Mouse (Mus musculus): Measurements from ENCODE around the gene Nlrp4c.
"Not testable (repeated sequence)": the region's sequence is repeated elsewhere in the genome, so short reads cannot be mapped to it uniquely, and the experiment has no call there.

The Nlrp4c gene

GRCm38 (mm10) chr7:6044861-6045260, at the start of gene Nlrp4c:
TSS of gene Nlrp4c (plus strand) at chr7:6045161.
- no peak for DNase-seq (ENCODE audit: low spot score)

GRCm38 (mm10) chr7:6010910-6011309, 34.1 kb upstream of the Nlrp4c start, which contains the start of gene Vmn1r65:
TSS of gene Vmn1r65 (minus strand) at chr7:6011010.
- DNase-seq (ENCODE audit: low spot score): no peak

DNA sequence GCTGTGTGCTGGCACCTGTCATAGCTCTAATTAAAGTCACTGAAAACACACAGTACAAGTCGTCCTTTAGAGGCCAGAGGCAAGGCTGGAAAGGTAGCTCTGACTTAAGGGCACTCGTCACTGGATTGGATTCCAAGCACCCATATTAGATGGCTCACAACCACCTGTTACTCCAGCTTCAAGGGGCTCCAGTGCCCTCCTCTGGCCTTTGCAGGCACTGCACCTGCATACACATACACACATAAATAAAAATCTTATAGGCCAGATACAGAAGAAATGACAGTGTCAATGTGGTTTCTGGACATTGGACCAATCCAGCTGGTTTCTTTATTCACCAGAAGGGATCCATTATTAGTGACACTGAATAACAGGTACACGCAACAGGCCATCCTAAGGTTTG, 74.5 kb downstream of the Nlrp4c start:
- no peak for DNase-seq (ENCODE audit: low spot score)

DNA sequence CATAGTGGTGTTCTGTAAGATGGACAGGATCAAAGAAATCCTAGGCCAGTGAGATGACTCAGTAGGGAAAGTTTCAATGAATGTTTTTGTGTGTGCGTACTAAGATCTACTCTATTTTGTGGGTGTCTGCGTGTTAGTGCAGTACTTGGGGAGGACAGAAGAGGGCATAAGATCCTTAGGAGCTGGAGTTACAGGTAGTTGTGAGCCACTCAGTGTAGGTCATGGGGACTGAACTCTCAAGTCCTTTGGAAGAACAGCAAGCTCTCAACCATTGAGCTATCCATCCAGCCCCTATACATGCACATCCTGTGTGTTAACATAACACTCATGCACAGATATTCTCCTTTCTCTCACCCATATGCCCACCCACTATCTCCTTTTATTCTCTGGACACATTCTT, 75.1 kb downstream of the Nlrp4c start:
- DNase-seq (ENCODE audit: low spot score): not testable (repeated sequence)

- DNase-seq (ENCODE audit: low spot score): not testable (repeated sequence)
These were observed 76.2 kb downstream of the Nlrp4c start for GRCm38 (mm10) chr7:6121128-6121527.

GRCm38 (mm10) chr7:6126690-6127448, 81.9 kb downstream of the Nlrp4c start:
- DNase-seq (ENCODE audit: low spot score): peak; percentile 63

DNA sequence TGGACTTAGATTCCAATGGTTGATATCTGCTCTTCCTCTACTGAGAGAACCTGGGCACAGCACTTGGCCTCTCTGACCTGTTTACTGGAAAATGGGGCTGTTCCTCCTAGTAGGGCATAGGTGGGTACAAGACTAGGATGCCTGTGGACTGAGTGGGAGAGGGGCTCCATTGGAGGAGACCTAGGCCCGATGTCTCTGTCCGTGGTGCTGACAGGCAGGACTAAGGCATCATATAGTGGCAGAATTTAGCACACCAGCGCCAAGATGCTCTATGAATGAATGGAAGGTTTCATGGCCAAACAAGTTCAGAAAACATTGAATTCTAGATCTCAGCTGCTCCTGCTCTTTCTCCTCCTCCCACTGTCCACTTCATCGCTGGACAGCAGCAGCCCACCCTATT, 85.4 kb downstream of the Nlrp4c start:
- no peak for DNase-seq (ENCODE audit: low spot score)

DNA sequence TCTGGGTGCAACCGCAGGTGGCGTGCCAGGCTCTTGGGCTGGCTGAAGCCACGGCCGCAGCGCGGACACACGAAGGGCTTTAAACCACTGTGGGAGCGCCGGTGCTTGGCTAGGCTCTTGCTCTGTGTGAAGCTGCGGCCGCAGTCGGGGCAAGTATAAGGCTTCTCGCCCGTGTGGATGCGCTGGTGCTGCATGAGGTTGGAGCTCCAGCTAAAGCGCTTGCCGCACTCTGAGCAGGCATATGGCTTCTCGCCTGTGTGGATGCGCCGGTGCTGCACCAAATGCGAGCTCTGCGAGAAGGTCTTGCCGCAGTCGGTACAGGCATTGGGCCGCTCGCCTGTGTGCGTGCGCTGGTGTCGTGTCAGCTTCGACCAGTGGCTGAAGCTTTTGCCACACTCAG, 87.7 kb downstream of the Nlrp4c start:
- DNase-seq (ENCODE audit: low spot score): no peak

GRCm38 (mm10) chr7:6136497-6136896, 91.5 kb downstream of the Nlrp4c start:
- no peak for DNase-seq (ENCODE audit: low spot score)

DNA sequence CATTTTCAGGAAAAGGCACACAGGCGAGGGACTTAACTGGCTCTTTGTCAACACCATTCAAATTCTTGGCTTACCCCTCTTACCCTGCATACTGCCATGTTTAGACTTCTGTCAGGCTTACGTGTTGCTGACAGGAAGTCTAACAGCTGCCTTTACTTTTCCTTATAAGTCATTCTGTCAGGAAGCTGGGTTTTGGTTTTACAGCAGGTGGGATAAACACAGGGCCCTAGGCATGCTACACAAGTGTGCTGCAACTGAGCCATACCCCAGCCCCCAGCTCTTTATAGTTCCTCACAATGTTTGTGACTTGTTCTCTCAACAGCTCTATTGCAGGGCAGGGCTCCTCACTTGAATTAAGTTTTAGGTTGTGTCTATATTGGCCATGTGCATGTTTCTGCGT, 94.3 kb downstream of the Nlrp4c start:
- DNase-seq (ENCODE audit: low spot score): no peak

GRCm38 (mm10) chr7:6143991-6144531, 99.1 kb downstream of the Nlrp4c start:
- no peak for DNase-seq (ENCODE audit: low spot score)

DNA sequence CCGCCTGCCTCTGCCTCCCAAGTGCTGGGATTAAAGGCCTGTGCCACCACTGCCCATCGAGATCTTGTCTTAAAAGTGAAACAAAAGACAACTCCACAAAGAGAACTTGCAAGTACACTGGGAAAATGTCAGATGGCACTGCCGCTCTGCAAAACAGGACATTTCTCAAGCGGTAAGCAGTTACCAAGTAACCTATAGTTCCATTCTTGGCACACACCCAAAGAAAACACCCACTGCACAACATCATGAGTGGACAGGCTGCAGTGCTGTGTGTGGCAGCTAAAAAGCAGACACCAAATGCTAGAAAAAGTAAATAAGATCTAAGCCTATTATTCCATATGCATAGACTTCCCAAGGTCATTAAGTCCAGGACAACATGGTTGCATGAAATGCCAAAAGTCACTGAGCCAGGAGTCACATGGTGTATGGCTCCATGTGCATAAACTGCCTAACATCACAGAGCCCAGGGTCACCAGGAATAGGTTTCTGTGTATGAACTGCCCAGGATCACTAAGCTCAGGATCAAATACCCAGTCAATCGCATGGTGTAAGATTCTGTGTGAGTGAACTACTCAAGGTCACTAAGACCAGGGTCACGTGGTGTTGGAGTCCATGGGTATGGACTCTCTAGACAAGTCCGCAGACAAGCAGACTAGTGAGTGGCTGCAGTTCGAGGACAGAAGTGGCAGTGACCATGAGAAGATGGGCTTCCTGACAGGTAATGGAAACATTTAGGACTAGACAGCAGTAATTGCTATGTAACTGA, 100.6 kb downstream of the Nlrp4c start:
- DNase-seq (ENCODE audit: low spot score): no peak

DNA sequence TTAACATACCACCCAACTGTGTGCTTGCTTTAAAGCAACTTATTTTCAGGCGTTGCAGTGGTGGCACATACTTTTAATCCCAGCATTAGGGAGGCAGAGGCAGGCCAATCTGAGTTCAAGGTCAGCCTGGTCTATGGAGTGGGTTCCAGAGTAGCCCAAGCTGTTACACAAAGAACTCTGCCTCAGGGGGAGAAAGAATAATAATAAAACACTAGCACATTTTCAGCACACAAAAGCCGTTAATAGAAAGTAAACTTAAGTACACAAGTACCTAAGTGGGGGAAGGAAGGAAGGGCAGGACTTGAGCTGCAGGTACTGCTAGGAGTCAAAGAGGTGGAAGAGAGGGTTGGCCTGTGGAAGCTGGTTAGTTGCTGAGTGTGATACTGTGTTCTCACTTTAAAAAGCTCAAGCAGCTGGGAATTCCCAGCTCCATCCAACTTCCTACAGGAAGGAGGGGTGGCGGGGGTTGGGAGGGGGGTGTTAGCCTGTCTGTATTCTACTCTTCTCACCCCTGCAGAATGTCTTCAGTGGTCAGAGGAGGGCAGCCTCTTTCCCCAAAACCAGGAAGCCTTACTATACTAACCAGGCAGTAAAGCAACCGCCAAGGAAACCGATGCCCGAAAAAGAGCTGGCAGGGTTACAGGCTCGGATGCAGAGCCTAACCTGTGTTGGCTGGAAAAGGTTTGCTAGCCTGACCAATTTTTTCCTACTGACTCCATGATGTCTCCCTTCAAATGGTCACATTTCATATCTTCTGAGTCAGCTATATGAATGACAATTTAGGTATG, 101.4 kb downstream of the Nlrp4c start:
- no peak for DNase-seq (ENCODE audit: low spot score)

DNA sequence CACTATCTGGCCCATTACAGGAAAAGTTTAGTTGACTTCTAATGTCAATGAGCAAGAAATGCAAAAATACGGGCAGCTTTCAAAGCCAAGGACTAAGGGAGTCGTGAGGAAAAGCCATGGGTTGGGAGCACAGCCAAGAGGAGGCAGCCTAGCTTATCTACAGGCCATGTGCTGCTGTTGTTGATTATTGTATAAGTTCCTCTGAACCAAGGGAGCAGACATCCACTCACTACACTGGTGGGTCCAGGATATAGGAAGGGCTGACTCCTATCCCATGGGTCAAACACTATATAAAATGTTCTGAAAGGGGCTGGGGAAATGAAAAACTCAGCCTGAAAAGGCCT, 102.0 kb downstream of the Nlrp4c start:
- no peak for DNase-seq (ENCODE audit: low spot score)

GRCm38 (mm10) chr7:6147688-6148087, 102.7 kb downstream of the Nlrp4c start:
- DNase-seq (ENCODE audit: low spot score): no peak

DNA sequence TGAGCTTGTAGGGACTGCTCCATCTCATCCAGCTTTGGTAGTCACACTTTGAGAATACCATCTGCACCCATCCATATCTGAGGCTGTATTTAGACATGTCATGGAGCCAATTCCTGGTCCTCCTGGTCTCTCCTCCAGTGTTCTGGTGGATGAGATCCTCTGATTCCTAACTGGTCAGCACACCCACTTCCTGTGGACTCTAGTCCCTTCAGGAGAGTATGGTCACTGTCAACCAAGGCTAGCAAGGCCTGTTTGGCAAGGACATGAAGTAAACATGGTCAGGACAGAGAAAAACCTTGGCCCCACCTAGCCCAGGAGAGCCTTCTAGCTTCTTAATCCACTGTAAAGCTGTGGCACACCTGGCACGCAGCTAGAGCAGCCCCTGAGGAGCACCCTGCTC, 106.3 kb downstream of the Nlrp4c start:
- no peak for DNase-seq (ENCODE audit: low spot score)

DNA sequence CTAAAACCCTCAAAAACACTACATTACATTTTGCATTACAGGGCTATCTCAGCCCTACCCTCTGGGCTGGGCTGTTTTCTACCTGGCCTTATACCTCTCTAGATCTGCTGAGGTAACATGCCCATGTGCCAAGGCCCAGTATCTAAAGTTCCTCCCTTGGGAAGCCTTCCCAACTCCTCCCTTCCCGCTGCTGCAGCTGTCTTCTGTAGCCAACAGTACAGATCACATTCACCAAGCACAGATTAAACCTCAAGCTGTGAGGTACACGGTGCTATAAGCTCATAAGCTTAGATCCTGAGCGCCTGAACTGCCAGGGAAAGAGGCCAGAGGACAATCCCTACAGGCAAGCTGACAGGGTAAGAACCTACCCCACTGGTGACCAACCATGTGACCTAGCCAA, 107.1 kb downstream of the Nlrp4c start:
- DNase-seq (ENCODE audit: low spot score): no peak

DNA sequence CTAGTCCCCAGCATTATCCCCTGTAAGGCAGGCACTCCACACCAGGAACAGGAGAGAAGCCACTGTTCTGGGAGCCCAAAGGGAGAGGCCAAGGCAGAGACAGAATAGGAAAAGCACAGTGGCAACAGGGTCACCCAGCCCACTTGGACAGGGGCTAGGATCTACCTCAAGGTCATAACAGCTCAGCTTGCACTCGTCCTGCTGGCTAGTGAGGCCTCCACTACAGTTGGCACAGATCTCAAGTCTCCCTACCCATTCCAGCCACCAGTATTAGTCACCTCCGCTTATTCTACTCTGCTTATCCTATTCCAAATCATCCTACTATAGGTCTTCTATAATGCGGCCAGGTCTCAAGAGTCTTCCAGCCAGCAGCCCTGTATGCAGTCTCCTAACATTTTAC, 108.2 kb downstream of the Nlrp4c start:
- no peak for DNase-seq (ENCODE audit: low spot score)

GRCm38 (mm10) chr7:6154164-6154563, 109.2 kb downstream of the Nlrp4c start:
- no peak for DNase-seq (ENCODE audit: low spot score)

Measured in ovary, postnatal 36 days (tissue).